ENCODE assay signal across 21 mouse cellular contexts in the genomic region with DNA sequence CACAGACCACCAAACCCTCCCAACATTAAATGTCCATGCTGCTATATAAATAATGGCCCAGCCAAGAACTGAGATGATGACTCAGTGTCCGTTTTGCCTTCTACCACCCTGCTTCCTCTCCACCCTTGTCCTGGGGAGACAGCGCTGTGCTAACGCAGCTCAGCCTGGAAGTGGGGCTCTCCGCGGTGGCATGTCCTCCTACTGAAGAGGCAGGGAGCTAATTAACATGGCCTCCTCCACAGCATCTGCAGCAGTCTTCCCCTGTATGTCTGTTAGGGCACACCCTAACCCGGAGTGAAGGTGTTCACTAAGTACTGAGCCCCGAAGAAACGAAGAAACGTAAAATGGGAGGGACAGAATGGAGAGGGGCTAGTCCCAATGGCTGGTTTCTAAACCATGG.
DNase-seq lines count a peak whose midpoint lies in the region; ATAC-seq and TF ChIP-seq lines count a peak whose summit lies in the region.
"Had no signal": no experiment of that assay in that cellular context is flagged by ENCODE, and none has a peak within 500 bp of the region (broad histone marks: within the 10 kb centered on the region; RNA-seq: fewer than 3 reads in every experiment).

No protein-coding gene starts in this region.

- H3K9me3 ChIP-seq in intestine, embryonic 15.5 days = no peaks in the 10 kb centered on the region
- H3K9me3 ChIP-seq: embryonic facial prominence, embryonic 10.5 days; forebrain, embryonic 13.5 days; heart, embryonic 10.5 days; hindbrain, embryonic 12.5 days had no signal

- no peaks in the 10 kb centered on the region for H3K27me3 ChIP-seq in intestine, embryonic 15.5 days (replicated peaks)
- H3K27me3 ChIP-seq: forebrain, embryonic 13.5 days; hindbrain, embryonic 12.5 days had no signal

- intact Hi-C loops in left cerebral cortex, adult 2 months (cut with DNase I) = loop anchor here (10.0 kb wide), 1 partner anchor 98 kb away; no protein-coding TSS in a partner anchor

- no peaks in the 10 kb centered on the region for H3K4me1 ChIP-seq in intestine, embryonic 15.5 days (replicated peaks)
- H3K4me1 ChIP-seq: embryonic facial prominence, embryonic 10.5 days; forebrain, embryonic 13.5 days; heart, embryonic 10.5 days; hindbrain, embryonic 12.5 days had no signal

- peak overlapping the region; percentile 70 for H3K27ac ChIP-seq in left cerebral cortex, adult 2 months
- H3K27ac ChIP-seq in intestine, embryonic 15.5 days = no peak overlapping the region
- H3K27ac ChIP-seq: embryonic facial prominence, embryonic 10.5 days; forebrain, embryonic 13.5 days; heart, embryonic 10.5 days; hindbrain, embryonic 12.5 days had no signal

- no peak overlapping the region for H3K4me3 ChIP-seq in left cerebral cortex, adult 2 months
- no peak overlapping the region for H3K4me3 ChIP-seq in intestine, embryonic 15.5 days (replicated peaks)
- H3K4me3 ChIP-seq: embryonic facial prominence, embryonic 10.5 days; forebrain, embryonic 13.5 days; heart, embryonic 10.5 days; hindbrain, embryonic 12.5 days had no signal

- peak in 1 of 2 experiments; percentile 38 for DNase-seq in left cerebral cortex, adult 2 months (ENCODE audit: extremely low spot score in 1 of 2, low spot score in 2 of 2)
- no peak for DNase-seq in left cerebral cortex, adult 11 months (ENCODE audit: low spot score)
- peak; percentile 25 for DNase-seq in right cerebral cortex, postnatal 25 days
- DNase-seq in right cerebral cortex, postnatal 10 days (ENCODE audit: low spot score in 2 of 2) = no peak
- peak; percentile 63 for DNase-seq in brain, adult 2 months (ENCODE audit: low read depth, low spot score)
- no peak for DNase-seq in heart, adult 11 months
- DNase-seq: adrenal gland, postnatal 14 days; cerebellum, adult 2 months; cerebellum, postnatal 10 days; forebrain, postnatal 0 days; gastrocnemius, postnatal 36 days; heart, adult 18-20 months; heart, postnatal 10 days; heart, postnatal 4 days had no signal

- H3K36me3 ChIP-seq in intestine, embryonic 15.5 days = no peaks in the 10 kb centered on the region
- H3K36me3 ChIP-seq: embryonic facial prominence, embryonic 10.5 days; heart, embryonic 10.5 days; hindbrain, embryonic 12.5 days had no signal

- no peak overlapping the region for H3K9ac ChIP-seq in intestine, embryonic 15.5 days
- H3K9ac ChIP-seq: forebrain, embryonic 13.5 days; forebrain, postnatal 0 days; hindbrain, embryonic 12.5 days had no signal

- WGBS in intestine, embryonic 15.5 days = 54% methylated on average over 9 of the region's 9 CpGs

- H3K4me2 ChIP-seq in intestine, embryonic 15.5 days (replicated peaks) = no peak overlapping the region
- H3K4me2 ChIP-seq: forebrain, embryonic 13.5 days; hindbrain, embryonic 12.5 days had no signal

- no peak for ATAC-seq in intestine, embryonic 15.5 days
- ATAC-seq: activated CD4-positive, CD25-positive, alpha-beta regulatory T cell, adult 4 months; forebrain, embryonic 13.5 days; forebrain, postnatal 0 days; hindbrain, embryonic 16.5 days had no signal

- no peak for TF ChIP-seq CTCF in left cerebral cortex, adult 2 months (IDR thresholded peaks at IDR 0.05)

Comparison
In these comparisons a context has a peak if more than half of its experiments do, and no peak if none do; other contexts are left out.
1. DNase-seq: peak in right cerebral cortex, postnatal 25 days (single experiment) and brain, adult 2 months (single experiment); none in left cerebral cortex, adult 11 months (single experiment), right cerebral cortex, postnatal 10 days (0 of 2) and heart, adult 11 months (single experiment).